Mouse (Mus musculus) 3T3-L1 (cell line): ENCODE data around the gene Rhebl1.

Experiments
- DNase-seq: peaks from one replicate; pipeline ENCODE4 v3.0.0-alpha.2; 2015; ENCODE audit warnings: low read depth, low spot score

The Rhebl1 gene

DNA sequence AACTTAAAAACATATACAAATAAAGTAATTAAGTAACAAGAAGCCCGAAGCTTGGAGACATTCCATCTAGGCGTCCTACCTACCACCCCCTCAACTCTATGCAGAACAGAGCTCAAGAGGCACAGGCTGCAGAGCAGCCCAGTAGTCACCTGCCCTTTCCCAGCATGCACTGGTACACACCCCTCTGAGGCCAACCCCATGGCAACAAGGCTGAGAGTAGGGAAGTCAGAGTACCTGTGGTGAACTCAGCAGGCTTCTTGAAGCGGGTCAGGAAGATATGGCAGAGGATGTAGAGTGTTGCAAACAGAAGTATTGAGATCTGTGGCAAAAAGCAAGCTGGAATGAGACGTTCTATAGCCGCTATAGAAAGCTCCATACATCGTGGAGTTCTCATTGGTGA lies 20.6 kb upstream of the Rhebl1 start:
- no peak for DNase-seq

GRCm38 (mm10) chr15:98904692-98905091 lies 10.4 kb upstream of the Rhebl1 start:
- DNase-seq: peak; percentile 51

GRCm38 (mm10) chr15:98902600-98902999 lies 8.3 kb upstream of the Rhebl1 start:
- no peak for DNase-seq

- no peak for DNase-seq
These were observed 7.2 kb upstream of the Rhebl1 start for GRCm38 (mm10) chr15:98901530-98901929.

DNA sequence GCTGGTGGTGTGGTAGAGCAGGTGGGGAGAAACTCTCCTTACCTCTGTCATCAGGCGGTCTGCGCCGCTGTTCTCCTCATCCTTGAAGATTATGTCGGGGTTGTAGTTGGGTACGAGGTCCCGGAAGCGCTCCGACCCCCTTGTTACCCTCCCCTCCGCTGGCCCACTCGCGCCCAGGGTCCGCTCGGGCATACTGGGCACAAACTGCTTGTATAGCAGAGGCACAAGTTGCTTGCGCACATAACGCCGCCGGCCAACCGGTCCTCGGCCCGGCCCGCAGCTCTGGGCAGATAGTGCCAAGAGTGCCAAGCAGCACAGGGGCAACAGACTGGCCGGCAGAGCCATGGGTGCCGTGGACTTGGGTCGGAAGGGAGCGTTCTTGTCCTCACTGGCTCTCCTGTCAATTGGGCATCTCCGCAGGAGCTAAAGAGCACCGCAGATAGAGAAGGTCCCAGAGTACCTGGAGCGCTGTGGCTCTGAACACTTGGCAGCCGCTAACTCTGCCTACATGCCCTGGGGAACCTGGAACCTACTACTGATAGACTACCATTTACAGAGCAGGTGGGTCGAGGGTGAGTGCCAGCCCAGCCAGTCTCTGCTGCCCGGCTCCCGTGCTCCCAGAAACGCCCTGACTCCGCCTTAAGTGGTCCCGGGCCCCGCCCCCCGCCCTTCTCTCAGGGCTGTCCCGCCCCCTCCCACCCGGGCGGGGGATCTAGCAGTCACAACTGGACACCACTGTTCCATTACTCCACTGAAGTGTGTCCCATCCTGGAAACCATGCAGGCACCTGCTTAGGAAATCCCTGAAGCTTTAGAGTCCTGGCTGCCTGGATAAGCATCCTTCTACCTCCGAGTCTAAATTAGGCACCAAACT lies 3.8 kb upstream of the Rhebl1 start, which contains the start of gene Dhh:
Dhh (minus strand) TSS at position 613 of the 873 bp plus-strand sequence.
- no peak for DNase-seq

GRCm38 (mm10) chr15:98897495-98897894 lies 3.2 kb upstream of the Rhebl1 start:
- no peak for DNase-seq

GRCm38 (mm10) chr15:98895635-98896589 lies 1.6 kb upstream of the Rhebl1 start:
- DNase-seq: no peak

GRCm38 (mm10) chr15:98894746-98895634 lies 650 bp upstream of the Rhebl1 start:
- no peak for DNase-seq

DNA sequence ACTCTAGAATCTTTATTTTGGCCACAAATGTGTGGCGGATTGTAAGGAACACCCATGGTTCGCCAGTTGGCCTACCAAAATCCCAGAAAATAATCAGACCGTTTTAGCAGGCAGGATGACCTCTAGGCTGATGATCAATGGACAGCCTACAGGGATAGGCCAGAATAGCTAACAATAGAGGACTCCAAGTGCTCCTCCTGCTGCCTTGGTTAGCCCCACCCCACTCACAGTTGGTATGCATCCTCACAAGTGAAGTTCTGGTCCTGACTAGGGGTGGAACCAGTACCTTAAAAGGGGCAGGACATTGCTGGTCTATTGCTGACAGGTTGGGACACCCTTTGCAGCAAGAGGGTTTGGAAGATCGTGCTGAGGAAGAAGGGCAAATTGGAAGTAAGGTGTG lies 1.3 kb downstream of the Rhebl1 start:
- DNase-seq: no peak

GRCm38 (mm10) chr15:98891907-98892606 lies 2.3 kb downstream of the Rhebl1 start:
- peak; percentile 94 for DNase-seq

- no peak for DNase-seq
These were observed 3.1 kb downstream of the Rhebl1 start for GRCm38 (mm10) chr15:98891198-98891742.

DNA sequence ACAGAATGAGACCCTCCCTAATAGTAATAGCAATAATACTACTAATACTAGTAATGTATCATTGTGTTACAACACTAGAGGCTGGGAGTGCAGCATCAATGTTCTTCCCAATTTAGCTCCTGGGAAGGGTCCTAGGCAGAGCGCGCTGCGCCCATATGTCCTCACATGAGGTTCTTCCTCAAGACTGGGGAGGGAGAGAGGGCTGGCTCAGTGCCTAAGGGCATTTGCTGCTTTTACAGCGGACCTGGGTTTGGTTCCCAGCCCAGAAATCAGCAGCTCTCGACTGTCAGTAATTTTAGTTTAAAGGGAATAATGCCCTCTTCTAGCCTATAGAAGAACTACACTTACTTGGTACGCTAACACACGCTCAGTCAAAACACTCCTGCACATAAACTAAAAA lies 6.8 kb downstream of the Rhebl1 start:
- DNase-seq: no peak

DNA sequence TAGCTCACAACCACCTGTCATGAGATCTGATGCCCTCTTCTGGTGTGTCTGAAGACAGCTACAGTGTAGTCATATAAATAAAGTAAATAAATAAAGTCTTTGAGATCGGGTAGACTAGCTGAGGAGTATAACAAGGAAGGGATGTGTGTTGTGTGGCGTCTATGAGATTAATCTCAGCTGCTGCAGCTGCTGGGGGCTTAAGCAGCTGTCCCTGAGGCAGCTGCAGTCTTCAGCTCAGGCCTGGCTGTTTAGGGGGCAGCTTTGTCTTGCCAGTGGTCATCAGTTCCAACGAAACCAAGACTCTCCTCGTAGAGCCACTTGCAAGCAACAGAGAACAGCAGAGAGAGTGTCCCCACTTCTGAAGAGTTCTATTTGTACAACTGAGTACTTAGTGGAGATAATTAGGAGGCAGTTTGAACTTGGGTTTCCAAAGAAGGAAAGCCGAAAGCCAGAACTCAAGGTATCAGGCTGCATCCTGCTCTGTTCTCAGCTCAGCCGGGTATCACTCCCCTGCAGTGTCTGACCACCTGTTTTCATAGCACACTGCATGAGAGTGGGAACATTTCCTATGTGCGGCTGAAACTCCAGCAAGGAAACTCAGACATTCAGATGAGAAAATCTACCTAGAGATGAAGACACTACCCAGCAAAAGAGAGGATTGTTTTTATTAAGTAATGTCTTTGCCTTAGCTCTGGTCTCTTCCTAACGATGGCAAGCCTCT lies 7.5 kb downstream of the Rhebl1 start:
- no peak for DNase-seq

- no peak for DNase-seq
These were observed 10.2 kb downstream of the Rhebl1 start for GRCm38 (mm10) chr15:98884106-98884505.

- DNase-seq: no peak
These were observed 10.7 kb downstream of the Rhebl1 start for GRCm38 (mm10) chr15:98883661-98884060.

DNA sequence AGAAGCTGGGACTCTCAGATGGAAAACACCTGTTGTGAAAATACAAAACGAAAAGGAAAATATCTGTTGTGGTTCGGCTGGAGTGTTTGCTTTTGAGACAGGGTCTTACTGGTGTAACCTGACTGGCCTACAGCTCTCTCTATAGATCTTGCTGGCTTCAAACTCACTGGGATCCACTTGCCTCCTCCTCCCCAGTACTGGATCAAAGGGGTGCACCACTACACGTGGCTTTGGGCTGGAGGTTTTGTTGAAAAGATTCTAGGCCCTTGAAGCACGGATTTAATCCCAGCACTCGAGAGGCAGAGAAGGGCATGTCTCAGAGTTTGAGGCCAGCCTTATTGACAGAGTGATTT lies 12.7 kb downstream of the Rhebl1 start:
- DNase-seq: no peak

DNA sequence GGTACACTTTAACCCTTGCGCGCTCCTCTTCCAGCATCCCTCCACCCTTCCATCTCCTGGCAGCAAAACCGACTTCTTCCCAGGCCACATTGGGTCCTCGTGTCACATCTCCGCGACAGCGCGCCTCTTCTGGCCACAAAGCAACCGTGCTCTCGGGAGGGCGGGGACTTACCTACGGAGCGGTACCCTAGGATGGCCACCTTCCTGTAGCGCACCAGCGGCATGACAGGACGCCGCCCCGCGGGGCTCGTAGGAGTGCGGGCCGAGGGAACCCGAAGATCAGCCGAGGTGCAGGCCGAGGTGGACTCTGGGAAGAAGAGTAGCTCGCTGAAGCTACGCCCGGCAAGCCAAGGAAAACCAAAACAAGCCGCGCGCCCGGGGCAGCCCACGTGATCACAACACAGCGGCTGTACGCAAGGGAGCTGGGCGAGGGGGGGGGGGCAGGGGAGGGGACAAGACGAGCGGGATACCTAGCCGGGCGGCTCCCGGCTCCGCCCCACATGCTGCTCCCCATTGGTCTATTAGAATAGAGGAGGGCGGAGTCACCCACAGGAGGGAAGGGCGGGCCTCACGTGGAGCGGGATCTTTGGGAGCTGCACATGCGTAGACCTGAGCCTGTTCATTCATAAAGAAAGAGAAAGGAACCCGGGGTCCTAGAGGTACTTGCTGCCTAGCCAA lies 13.2 kb downstream of the Rhebl1 start:
- DNase-seq: peak; percentile 99

DNA sequence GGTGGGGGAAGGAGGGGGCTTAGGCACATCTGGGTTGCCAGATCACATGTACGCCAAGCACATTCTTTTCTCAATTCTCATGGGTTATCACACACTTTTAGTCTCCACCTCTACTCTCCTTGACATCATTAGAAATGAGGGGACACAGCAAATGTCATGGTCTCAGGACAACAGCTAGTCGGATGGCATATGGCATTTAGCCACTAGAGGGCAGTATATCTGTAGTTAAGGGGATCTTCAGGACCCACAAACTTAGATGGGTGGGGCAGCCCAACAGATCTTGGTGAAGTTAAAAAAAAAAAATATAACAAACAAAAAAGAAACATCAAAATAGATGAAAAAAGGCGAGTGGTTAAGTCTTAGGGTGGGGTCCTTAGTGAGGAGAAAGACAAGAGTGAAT lies 17.0 kb downstream of the Rhebl1 start:
- DNase-seq: peak; percentile 93
